ENCODE assay signal across 8 mouse cellular contexts in the genomic region with DNA sequence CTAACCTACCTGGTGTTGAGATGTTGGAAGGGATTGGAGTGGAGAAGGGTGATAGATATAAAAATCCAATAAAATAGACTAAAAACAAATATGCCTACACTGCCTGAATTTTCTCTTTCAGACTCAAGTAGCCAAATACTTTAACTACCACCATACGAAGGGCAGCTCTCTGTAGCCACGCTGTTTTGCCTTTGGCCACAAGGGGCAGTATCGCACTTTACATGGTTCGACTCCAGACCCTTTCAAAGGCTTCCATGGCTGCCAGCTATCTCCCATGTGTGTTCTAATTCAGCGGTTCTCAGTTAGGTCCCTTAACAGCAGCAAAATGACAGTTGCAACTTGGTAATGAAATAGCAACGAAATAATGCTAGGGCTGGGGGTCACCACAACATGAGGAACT. TPM values are rescaled to one million over a fixed set of nuclear protein-coding genes. Genes with fewer than 3 reads are reported as not detected.
DNase-seq lines count a peak whose midpoint lies in the region; ATAC-seq and TF ChIP-seq lines count a peak whose summit lies in the region.

No protein-coding gene starts in this region.

- ATAC-seq in embryonic facial prominence, embryonic 15.5 days (ENCODE audit: insufficient number of reproducible peaks, low FRiP score, low TSS enrichment, low read depth), result peak; percentile 60; the same call in 1 of the 2 replicates
- peak; percentile 74 for ATAC-seq in liver, postnatal 0 days

- no peak overlapping the region for H3K9ac ChIP-seq in embryonic facial prominence, embryonic 15.5 days
- H3K9ac ChIP-seq in liver, postnatal 0 days (replicated peaks), result no peak overlapping the region

- no peak overlapping the region for H3K4me3 ChIP-seq in bone marrow, adult 2 months (replicated peaks; ENCODE audit: control insufficient read depth, low read depth, low read length)
- no peak overlapping the region for H3K4me3 ChIP-seq in embryonic facial prominence, embryonic 15.5 days (replicated peaks)
- no peak overlapping the region for H3K4me3 ChIP-seq in heart, embryonic 10.5 days
- no peak overlapping the region for H3K4me3 ChIP-seq in liver, postnatal 0 days (ENCODE audit: low read depth, low read length)

- peak; percentile 82 to 86 for DNase-seq in CD8-positive naive resting alpha-beta T cell, adult 2 months (ENCODE audit: low read depth in 2 of 2, low spot score in 2 of 2)
- DNase-seq in heart, embryonic 10.5 days (ENCODE audit: low spot score), result peak; percentile 92
- peak; percentile 89 to 93 for DNase-seq in kidney, postnatal 36 days
- DNase-seq in liver, postnatal 0 days, result peak; percentile 87
- DNase-seq in ovary, postnatal 14 days (ENCODE audit: low spot score), result peak; percentile 89
- DNase-seq in thymus, postnatal 10 days (ENCODE audit: low spot score in 2 of 2), result peak; percentile 81 to 92

- 3% methylated on average over 6 of the region's 6 CpGs for WGBS in bone marrow, adult 2 months
- 7% methylated on average over 6 of the region's 6 CpGs for WGBS in embryonic facial prominence, embryonic 15.5 days
- 8% methylated on average over 6 of the region's 6 CpGs for WGBS in heart, embryonic 10.5 days
- WGBS in liver, postnatal 0 days (ENCODE audit: insufficient replicate concordance), result 3% methylated on average over 6 of the region's 6 CpGs

- H3K36me3 ChIP-seq in embryonic facial prominence, embryonic 15.5 days, result no peaks in the 10 kb centered on the region
- no peaks in the 10 kb centered on the region for H3K36me3 ChIP-seq in heart, embryonic 10.5 days
- no peaks in the 10 kb centered on the region for H3K36me3 ChIP-seq in liver, postnatal 0 days (replicated peaks; ENCODE audit: insufficient read depth, low read length)

- no peaks in the 10 kb centered on the region for H3K27me3 ChIP-seq in embryonic facial prominence, embryonic 15.5 days
- H3K27me3 ChIP-seq in heart, embryonic 10.5 days (ENCODE audit: insufficient read depth, poor library complexity, severe bottlenecking), result peaks cover 8% of the 10 kb centered on the region; the same call in 1 of the 2 replicates
- H3K27me3 ChIP-seq in liver, postnatal 0 days (ENCODE audit: insufficient read depth, low read length), result no peaks in the 10 kb centered on the region

- no peaks in the 10 kb centered on the region for H3K4me1 ChIP-seq in bone marrow, adult 2 months (ENCODE audit: control insufficient read depth, insufficient read depth, low read length)
- H3K4me1 ChIP-seq in embryonic facial prominence, embryonic 15.5 days, result 0 out of 2 replicates have a peak, but pooled peaks cover 3% of the 10 kb centered on the region
- peaks cover 9% of the 10 kb centered on the region for H3K4me1 ChIP-seq in heart, embryonic 10.5 days
- H3K4me1 ChIP-seq in liver, postnatal 0 days (ENCODE audit: insufficient read depth), result peaks cover 33% of the 10 kb centered on the region

- no peaks in the 10 kb centered on the region for H3K9me3 ChIP-seq in embryonic facial prominence, embryonic 15.5 days (replicated peaks)
- no peaks in the 10 kb centered on the region for H3K9me3 ChIP-seq in heart, embryonic 10.5 days
- H3K9me3 ChIP-seq in liver, postnatal 0 days (ENCODE audit: low read length), result no peaks in the 10 kb centered on the region

- TF ChIP-seq EP300 in liver, postnatal 0 days (IDR thresholded peaks at IDR 0.05; ENCODE audit: low read depth), result no peak

- H3K4me2 ChIP-seq in embryonic facial prominence, embryonic 15.5 days (replicated peaks), result no peak overlapping the region
- H3K4me2 ChIP-seq in liver, postnatal 0 days (ENCODE audit: low read depth, low read length), result no peak overlapping the region

- no peak for TF ChIP-seq POLR2A in bone marrow, adult 2 months (IDR thresholded peaks at IDR 0.05; ENCODE audit: borderline replicate concordance, control insufficient read depth, low read depth, low read length)

- no peak overlapping the region for H3K27ac ChIP-seq in bone marrow, adult 2 months (ENCODE audit: control insufficient read depth, insufficient read depth, low read depth, low read length, poor library complexity)
- no peak overlapping the region for H3K27ac ChIP-seq in embryonic facial prominence, embryonic 15.5 days (replicated peaks)
- peak overlapping the region; percentile 47; the same call in 1 of the 2 replicates for H3K27ac ChIP-seq in heart, embryonic 10.5 days
- H3K27ac ChIP-seq in liver, postnatal 0 days (ENCODE audit: low read depth), result no peak overlapping the region

- TF ChIP-seq CTCF in bone marrow, adult 2 months (IDR thresholded peaks at IDR 0.05; ENCODE audit: control insufficient read depth, insufficient read depth, low read length), result peak; percentile 94
- TF ChIP-seq CTCF in liver, postnatal 0 days (IDR thresholded peaks at IDR 0.05; ENCODE audit: low read depth), result peak; percentile 98

RNA-seq across cellular contexts. Expression of a gene that starts 16.2 kb away (rescaled TPM):
- polyA plus RNA-seq in bone marrow, adult 2 months (2011; ENCODE audit: insufficient read depth, insufficient read length, low replicate concordance, missing spikeins), result 0.31 TPM in 1 of 2 replicates, not detected in the other
- polyA plus RNA-seq in embryonic facial prominence, embryonic 15.5 days (2015; fragmentation: Nextera tagmentation; extraction: Ambion mirVana), result 22.2 and 30.8 TPM in 2 replicates
- 9.5 and 11.2 TPM in 2 replicates for polyA plus RNA-seq in heart, embryonic 10.5 days (2016; fragmentation: Nextera tagmentation; extraction: Ambion mirVana)
- polyA plus RNA-seq in liver, postnatal 0 days (2015; fragmentation: Nextera tagmentation; extraction: Ambion mirVana), result 1.6 TPM in 2 replicates

RNA-seq across cellular contexts. Expression of a gene that starts 25.7 kb away (rescaled TPM):
- 79.9 and 89.5 TPM in 2 replicates for polyA plus RNA-seq in bone marrow, adult 2 months (2011; ENCODE audit: insufficient read depth, insufficient read length, low replicate concordance, missing spikeins)
- polyA plus RNA-seq in embryonic facial prominence, embryonic 15.5 days (2015; fragmentation: Nextera tagmentation; extraction: Ambion mirVana), result 39.9 and 41.3 TPM in 2 replicates
- 26.1 and 34.2 TPM in 2 replicates for polyA plus RNA-seq in heart, embryonic 10.5 days (2016; fragmentation: Nextera tagmentation; extraction: Ambion mirVana)
- polyA plus RNA-seq in liver, postnatal 0 days (2015; fragmentation: Nextera tagmentation; extraction: Ambion mirVana), result 60.1 and 62.6 TPM in 2 replicates

RNA-seq across cellular contexts. Expression of a gene that starts 57.8 kb away (rescaled TPM):
- polyA plus RNA-seq in bone marrow, adult 2 months (2011; ENCODE audit: insufficient read depth, insufficient read length, low replicate concordance, missing spikeins), result not detected in 2 replicates
- 0.61 and 0.67 TPM in 2 replicates for polyA plus RNA-seq in embryonic facial prominence, embryonic 15.5 days (2015; fragmentation: Nextera tagmentation; extraction: Ambion mirVana)
- polyA plus RNA-seq in heart, embryonic 10.5 days (2016; fragmentation: Nextera tagmentation; extraction: Ambion mirVana), result 1.1 and 2.0 TPM in 2 replicates
- polyA plus RNA-seq in liver, postnatal 0 days (2015; fragmentation: Nextera tagmentation; extraction: Ambion mirVana), result 0.26 TPM in 2 replicates
